Mouse (Mus musculus) gastrocnemius, adult 8-10 months (tissue): ENCODE results near the gene Vsig2. TPM values are rescaled to one million over a fixed set of nuclear protein-coding genes. Genes with fewer than 3 reads are reported as not detected.
A peak's percentile ranks its signal among the peaks of the same experiment; 100 is the strongest.

Experiments
- DNase-seq, 2 experiments: peaks; one replicate each; pipeline ENCODE4 v3.0.0; 2022; ENCODE audit warnings: low spot score in 2 of 2
- total RNA-seq, 4 experiments: library from RNA; stranded (reverse); gene quantifications; 2 replicates each; pipeline ENCODE4 v1.2.4; 2022

Gene Vsig2
- 1 to 10 TPM in 1 of 4 experiments, under 1 TPM in 3; 0.70 to 2.1 (median 0.78) TPM for total RNA-seq

GRCm38 (mm10) chr9:37539170-37540025, at the start of gene Vsig2:
Gene Vsig2, plus strand, starts transcription at chr9:37539255.
- DNase-seq: no peak

- peak; percentile 2 to 5 for DNase-seq
Observed at GRCm38 (mm10) chr9:37489446-37490120, 49.5 kb upstream of the Vsig2 start.

- DNase-seq: no peak
Observed at GRCm38 (mm10) chr9:37495761-37496160, 43.3 kb upstream of the Vsig2 start.

GRCm38 (mm10) chr9:37496325-37496724, 42.7 kb upstream of the Vsig2 start:
- no peak for DNase-seq

- no peak for DNase-seq
Observed at GRCm38 (mm10) chr9:37500201-37500600, 38.9 kb upstream of the Vsig2 start.

DNA sequence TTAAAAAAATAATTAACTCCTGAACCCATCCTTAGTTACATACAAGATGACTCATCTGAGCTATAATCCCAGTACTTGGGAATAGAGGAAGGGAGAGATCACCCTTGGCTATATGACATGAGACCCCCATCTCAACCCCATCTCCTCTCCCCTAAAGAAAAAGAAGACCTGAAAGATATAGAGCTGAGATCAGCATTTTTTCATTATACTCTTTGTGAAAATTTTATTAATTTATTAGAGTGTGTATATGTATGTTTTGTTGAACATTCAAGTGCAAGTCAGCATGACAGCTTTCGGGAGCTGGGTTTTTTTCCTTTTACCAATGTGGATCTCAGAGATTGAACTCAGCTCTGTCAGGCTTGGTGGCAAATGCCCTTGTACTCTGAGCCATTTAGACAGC, 37.9 kb upstream of the Vsig2 start:
- no peak for DNase-seq

DNA sequence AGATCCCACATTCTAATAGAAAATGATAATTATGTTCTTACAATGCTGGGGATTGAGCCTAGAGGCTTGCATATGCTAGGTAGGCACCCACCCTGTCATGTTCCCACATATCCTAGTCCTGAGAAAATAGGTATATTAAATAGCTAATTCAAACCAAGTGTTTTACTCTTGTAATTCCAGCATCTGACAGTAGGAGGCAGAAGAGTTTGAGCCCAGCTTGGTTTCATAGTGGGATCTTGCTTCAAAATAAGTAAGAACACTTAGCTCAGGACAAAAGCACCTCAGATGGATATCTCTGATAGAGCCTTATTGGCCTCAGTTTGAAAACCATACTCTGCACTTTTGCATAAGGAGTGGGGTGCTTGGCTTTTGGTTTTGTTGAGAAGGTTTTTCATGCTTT, 34.7 kb upstream of the Vsig2 start:
- DNase-seq: no peak

GRCm38 (mm10) chr9:37506023-37506422, 33.0 kb upstream of the Vsig2 start:
- no peak for DNase-seq

- DNase-seq: no peak
Observed at GRCm38 (mm10) chr9:37512097-37512496, 27.0 kb upstream of the Vsig2 start.

- no peak for DNase-seq
Observed at GRCm38 (mm10) chr9:37514456-37514855, 24.6 kb upstream of the Vsig2 start.

- no peak for DNase-seq
Observed at GRCm38 (mm10) chr9:37517467-37517866, 21.6 kb upstream of the Vsig2 start.

GRCm38 (mm10) chr9:37518991-37519390, 20.1 kb upstream of the Vsig2 start:
- DNase-seq: no peak

DNA sequence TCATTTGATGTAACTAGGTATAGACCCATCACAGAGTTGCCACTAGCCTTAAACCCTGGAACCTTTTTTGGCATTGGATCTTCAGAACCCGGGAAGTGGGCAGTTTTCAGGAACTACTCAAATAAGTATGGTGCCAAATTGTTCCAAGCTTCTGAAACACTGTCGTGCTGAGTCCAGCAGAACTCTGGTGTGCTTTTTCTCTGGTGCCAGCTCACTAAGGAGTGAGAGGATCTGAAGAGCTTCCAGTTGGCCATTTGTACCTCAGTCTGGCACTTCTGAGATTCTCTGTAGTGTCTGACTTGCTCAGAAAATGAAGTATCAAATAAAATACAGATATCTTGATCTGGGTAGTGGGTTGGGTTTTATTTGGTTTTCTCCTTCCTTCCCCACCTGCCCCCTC, 19.1 kb upstream of the Vsig2 start:
- no peak for DNase-seq

DNA sequence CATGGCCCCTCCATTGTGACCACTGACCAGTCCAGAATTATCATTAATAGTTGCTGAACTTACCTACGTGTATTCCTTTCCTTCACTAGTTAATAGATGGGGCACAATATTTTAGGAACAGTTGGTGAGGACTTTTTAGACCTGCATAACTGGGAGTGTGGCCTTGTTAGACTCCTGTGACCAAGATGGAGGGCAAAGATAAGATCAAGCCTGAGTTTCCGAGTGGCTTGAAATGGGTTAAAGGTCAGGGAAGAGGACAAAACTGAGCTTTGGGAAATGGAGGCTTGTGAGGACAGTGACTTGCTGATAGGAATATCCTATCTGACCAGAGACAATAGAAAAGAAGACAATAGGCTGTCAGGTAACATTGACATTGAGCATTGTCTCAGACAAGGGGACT, 13.6 kb upstream of the Vsig2 start:
- DNase-seq: no peak

DNA sequence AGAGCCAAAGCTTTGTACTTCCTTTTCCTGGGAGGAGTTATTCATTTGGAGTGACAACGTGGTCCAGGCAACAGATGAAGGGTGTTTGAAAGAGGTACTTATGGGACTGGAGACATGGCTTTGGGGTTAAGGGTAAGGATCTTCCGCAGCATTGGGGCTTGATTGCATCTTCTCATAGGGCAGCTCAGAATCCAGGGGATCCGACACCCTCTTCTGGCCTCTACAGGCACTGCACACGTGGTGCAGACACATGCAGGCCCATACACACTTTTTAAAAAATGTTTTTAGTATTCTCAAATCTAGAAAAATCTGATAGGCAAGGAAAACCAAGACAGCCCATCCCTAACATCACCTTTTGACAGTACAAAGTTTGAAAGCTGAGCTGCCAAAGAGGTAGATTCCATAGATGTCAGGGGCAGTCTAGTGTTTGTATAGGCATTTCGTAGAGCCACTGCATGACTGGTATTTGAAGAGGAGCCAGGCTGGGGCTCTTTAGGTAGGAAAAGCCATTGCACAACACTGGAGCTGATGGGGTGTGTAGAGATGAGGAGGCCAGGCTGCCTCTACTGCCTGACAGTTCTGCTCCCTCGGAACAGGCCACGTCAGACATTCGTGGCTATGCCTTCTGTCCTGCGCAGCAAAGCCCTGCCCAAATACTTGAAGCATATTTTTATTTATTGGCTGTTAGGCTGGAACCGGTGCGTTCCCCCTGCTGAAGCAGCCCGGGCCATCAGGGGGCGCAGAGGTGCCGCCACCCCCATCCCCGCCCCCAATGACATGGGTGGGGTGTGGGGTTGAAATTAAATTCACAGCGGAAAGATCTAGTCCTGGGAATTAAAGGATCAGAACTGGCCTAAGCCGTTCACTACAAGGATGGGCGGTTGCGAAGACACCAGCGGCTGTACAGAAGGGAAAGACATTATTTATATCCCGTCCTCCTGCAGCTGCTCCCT, 12.3 kb upstream of the Vsig2 start:
- no peak for DNase-seq

GRCm38 (mm10) chr9:37527396-37528224, 11.4 kb upstream of the Vsig2 start, which contains the start of gene Esam:
Gene Esam, plus strand, starts transcription at chr9:37528078.
- DNase-seq: peak in 1 of 2 experiments; percentile 48

- no peak for DNase-seq
Observed at GRCm38 (mm10) chr9:37528225-37528970, 10.7 kb upstream of the Vsig2 start.

DNA sequence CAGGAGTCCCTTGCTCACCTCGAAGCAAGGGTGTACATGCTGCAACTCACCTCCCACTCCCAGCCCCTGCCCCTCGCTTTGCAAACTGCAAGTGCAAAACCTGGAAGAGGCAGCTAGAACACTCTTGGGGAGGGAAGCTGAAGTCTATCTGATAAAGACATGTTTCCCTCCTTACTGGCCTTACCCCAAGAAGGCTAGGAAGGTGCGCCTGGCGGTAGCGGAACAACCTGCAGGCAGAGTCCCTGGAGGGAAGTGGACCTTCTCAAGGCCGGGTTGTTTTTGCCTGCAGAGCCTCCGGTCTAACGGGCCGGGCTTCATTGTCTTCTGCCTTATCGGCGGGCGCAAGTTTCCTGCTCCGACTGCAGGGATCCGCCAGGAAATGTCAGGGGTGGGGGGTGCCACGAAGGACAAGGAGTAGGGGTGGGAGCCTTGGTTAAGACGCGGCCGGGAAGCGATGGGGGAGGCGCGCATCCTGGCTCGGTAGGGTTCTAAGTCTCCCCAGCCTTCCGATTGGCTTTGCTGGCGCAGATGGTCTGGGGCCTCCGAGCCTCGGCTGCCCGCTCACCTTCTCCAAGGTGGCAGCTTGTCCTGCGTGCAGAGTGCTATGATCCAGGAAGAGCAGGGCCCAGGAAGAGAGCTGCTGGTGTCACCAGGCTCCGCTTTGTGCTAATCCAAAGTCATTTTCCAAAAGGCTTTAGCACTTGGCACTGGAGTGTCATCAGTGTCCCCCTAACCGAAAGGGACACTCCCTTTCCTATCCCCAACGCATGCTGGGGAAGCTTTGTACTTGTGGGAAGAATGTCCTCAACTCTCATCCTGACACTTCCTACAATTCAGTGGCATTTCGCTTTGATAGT, 8.8 kb upstream of the Vsig2 start:
- peak in 1 of 2 experiments; percentile 40 for DNase-seq
